Mouse (Mus musculus) lung, adult 2 months (tissue): ENCODE data around the gene Tecr.

ENCODE experiments used
- CTCF ChIP-seq: fragments of 200-500 bp; IDR thresholded peaks from 2 replicates; pipeline ENCODE4 v1.5.1; 2011; ENCODE audit warnings: mild to moderate bottlenecking, low read length, control low read depth; ENCODE audit not compliant: insufficient read depth
- POLR2A ChIP-seq: fragments of 200-500 bp; IDR thresholded peaks from 2 replicates; pipeline ENCODE4 v1.6.1; 2011; ENCODE audit warnings: low read depth, mild to moderate bottlenecking, control low read depth, low read length, borderline replicate concordance; ENCODE audit errors: extremely low read depth

DNA sequence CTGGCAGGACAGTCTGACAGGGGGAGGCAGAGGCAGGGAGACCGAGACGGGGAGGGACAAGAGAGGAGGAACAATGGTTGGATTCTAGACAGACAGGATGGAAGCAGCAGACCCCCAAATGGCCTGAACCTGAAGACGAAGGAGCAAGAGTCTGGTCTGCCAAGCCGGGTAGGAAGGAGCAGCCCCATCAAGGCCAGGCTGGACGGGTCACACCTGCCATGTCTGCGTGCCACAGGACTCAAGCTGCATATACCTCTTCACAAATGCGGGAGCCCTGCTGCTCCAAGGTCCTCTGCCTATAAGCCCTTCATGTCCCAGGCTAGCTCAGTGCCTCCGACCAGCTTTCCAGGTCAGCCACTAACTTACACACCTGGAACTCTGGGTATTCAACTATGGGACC lies 28.1 kb downstream of the Tecr start:
- TF ChIP-seq CTCF (no peak), POLR2A (no peak)
